Mouse (Mus musculus) cerebellum, adult 2 months (tissue): ENCODE results near the gene Ninj2.

Experiments
- CTCF ChIP-seq: fragments of 200-500 bp; IDR thresholded peaks from 2 replicates; pipeline ENCODE4 v1.5.1; 2011; ENCODE audit warnings: low read depth, mild to moderate bottlenecking, control low read depth, low read length, moderate library complexity, borderline replicate concordance; ENCODE audit not compliant: insufficient read depth
- POLR2A ChIP-seq: fragments of 200-500 bp; IDR thresholded peaks from 2 replicates; pipeline ENCODE4 v1.6.1; 2011; ENCODE audit warnings: low read length, control low read depth, borderline replicate concordance; ENCODE audit not compliant: insufficient read depth

DNA sequence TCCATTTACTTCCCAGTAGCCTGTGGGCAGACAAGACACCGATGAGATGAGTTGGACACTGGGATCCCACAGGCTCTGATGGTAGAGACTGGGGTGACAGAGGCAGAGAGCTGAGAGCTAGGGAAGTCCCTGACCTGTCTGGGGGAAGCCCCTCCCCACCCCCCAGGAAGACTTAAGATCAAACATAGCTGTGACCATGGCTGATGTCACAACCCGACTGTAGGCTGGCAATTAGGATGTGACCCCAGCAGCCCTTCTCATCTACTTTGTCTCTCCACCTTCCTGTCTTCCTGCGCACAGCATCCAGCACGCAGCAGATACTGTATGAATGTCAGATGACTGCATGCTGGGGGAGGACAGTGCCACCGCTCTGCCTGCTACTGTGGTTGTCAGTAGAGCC is 113.4 kb downstream of the Ninj2 start:
- TF ChIP-seq CTCF, result no peak
- TF ChIP-seq POLR2A, result no peak
